In the genomic region with DNA sequence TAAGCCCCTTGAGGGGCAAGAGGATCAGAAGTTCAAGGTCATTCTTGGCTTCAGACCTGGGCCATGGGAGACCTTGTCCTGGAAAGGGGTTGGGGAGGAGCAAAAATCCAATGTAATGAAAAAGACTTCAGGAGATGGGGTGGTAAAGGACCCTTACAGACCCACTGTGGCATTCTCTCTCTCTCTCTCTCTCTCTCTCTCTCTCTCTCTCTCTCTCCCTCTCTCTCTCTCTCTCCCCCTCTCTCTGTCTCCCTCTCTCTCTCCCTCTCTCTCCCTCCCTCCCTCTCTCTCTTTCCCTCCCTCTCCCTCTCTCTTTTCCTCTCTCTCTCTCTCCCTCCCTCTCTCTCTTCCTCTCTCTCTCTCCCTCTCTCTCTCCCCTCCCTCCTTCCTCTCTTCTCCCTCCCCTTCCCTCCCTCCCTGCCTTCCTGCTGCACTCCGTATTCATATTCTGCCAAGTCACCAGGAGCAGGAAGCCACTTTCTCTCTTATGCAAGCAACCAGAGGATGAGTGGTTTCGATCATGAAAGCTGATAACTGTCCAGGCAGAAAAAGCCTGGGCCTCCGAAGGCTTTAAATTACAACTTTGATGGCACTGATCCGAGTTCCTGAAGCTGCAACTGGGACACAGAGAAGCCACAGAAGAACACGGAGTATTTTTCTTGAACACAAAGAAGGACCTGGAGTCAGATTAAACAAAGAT, we compare ENCODE assay signal across 14 mouse cellular contexts.
A peak's percentile ranks its signal among the peaks of the same experiment; 100 is the strongest.
DNase-seq lines count a peak whose midpoint lies in the region; ATAC-seq and TF ChIP-seq lines count a peak whose summit lies in the region.
"Had no signal": no experiment of that assay in that cellular context is flagged by ENCODE, and none has a peak within 500 bp of the region (broad histone marks: within the 10 kb centered on the region; RNA-seq: fewer than 3 reads in every experiment).

No protein-coding gene starts in this region.

- H3K4me1 ChIP-seq in limb, embryonic 15.5 days: no peaks in the 10 kb centered on the region; the same call in 1 of the 2 replicates
- H3K4me1 ChIP-seq in limb, embryonic 10.5 days: no peaks in the 10 kb centered on the region
- H3K4me1 ChIP-seq in embryonic fibroblast, embryonic 13.5 days (ENCODE audit: control insufficient read depth, insufficient read depth, low read length): peaks cover 8% of the 10 kb centered on the region
- H3K4me1 ChIP-seq: midbrain, embryonic 12.5 days had no signal

- H3K27ac ChIP-seq in limb, embryonic 15.5 days: 0 out of 2 replicates have a peak overlapping the region, but pooled peaks have one; percentile 33
- H3K27ac ChIP-seq in limb, embryonic 10.5 days: no peak overlapping the region
- H3K27ac ChIP-seq in embryonic fibroblast, embryonic 13.5 days (ENCODE audit: insufficient read depth, low read length): peak overlapping the region; percentile 34; the same call in 1 of the 2 replicates
- H3K27ac ChIP-seq: layer of hippocampus, adult 2 months; midbrain, embryonic 12.5 days had no signal

- TF ChIP-seq CTCF in embryonic fibroblast, embryonic 13.5 days (IDR thresholded peaks at IDR 0.05; ENCODE audit: borderline replicate concordance, insufficient read depth, low read length): no peak

- 23% methylated on average over 5 of the region's 5 CpGs for WGBS in limb, embryonic 15.5 days
- 41% methylated on average over 5 of the region's 5 CpGs for WGBS in limb, embryonic 10.5 days

- no peaks in the 10 kb centered on the region for H3K9me3 ChIP-seq in limb, embryonic 15.5 days
- H3K9me3 ChIP-seq in limb, embryonic 10.5 days (replicated peaks): no peaks in the 10 kb centered on the region
- H3K9me3 ChIP-seq: midbrain, embryonic 12.5 days had no signal

- ATAC-seq in limb, embryonic 15.5 days (ENCODE audit: insufficient number of reproducible peaks, low FRiP score, low TSS enrichment, low read depth): no peak
- ATAC-seq in megakaryocyte-erythroid progenitor cell, adult 5-6 weeks (replicated peaks; ENCODE audit: low FRiP score, low TSS enrichment, poor library complexity, severe bottlenecking): peak; percentile 40

- 0 out of 2 replicates have a peak overlapping the region, but pooled peaks have one; percentile 7 for H3K4me2 ChIP-seq in limb, embryonic 15.5 days
- H3K4me2 ChIP-seq: midbrain, embryonic 12.5 days had no signal

- peak; percentile 26 for DNase-seq in adrenal gland, adult 8-10 months
- no peak for DNase-seq in adrenal gland, adult 18-20 months (ENCODE audit: low spot score in 2 of 2)
- no peak for DNase-seq in limb, embryonic 10.5 days (ENCODE audit: low spot score)
- no peak for DNase-seq in right cerebral cortex, adult 18-20 months
- no peak for DNase-seq in spleen, postnatal 36 days (ENCODE audit: low spot score in 2 of 2)
- DNase-seq: cerebellum, adult 9-10 months; heart, adult 11 months; thymus, postnatal 25 days had no signal

- no peak for TF ChIP-seq POLR2A in embryonic fibroblast, embryonic 13.5 days (IDR thresholded peaks at IDR 0.05; ENCODE audit: low read depth, low read length)

- no peaks in the 10 kb centered on the region for H3K27me3 ChIP-seq in limb, embryonic 15.5 days
- no peaks in the 10 kb centered on the region for H3K27me3 ChIP-seq in limb, embryonic 10.5 days (ENCODE audit: low read depth, poor library complexity, severe bottlenecking)
- H3K27me3 ChIP-seq: CH12.LX; midbrain, embryonic 12.5 days had no signal

- H3K9ac ChIP-seq in limb, embryonic 15.5 days: no peak overlapping the region
- H3K9ac ChIP-seq: midbrain, embryonic 12.5 days had no signal

- no peak overlapping the region for H3K4me3 ChIP-seq in limb, embryonic 15.5 days
- H3K4me3 ChIP-seq in limb, embryonic 10.5 days: no peak overlapping the region
- H3K4me3 ChIP-seq in embryonic fibroblast, embryonic 13.5 days (ENCODE audit: insufficient read depth, low read length): no peak overlapping the region
- H3K4me3 ChIP-seq: layer of hippocampus, adult 2 months; midbrain, embryonic 12.5 days had no signal

- no peaks in the 10 kb centered on the region for H3K36me3 ChIP-seq in limb, embryonic 15.5 days
- H3K36me3 ChIP-seq in limb, embryonic 10.5 days: no peaks in the 10 kb centered on the region
- H3K36me3 ChIP-seq: midbrain, embryonic 12.5 days had no signal
